Mouse (Mus musculus): ENCODE data around the gene Dgkg.

- TF ChIP-seq CTCF (IDR thresholded peaks at IDR 0.05; ENCODE audit: low read depth), result no peak
- TF ChIP-seq EP300 (IDR thresholded peaks at IDR 0.05; ENCODE audit: low read depth), result no peak
Observed at GRCm38 (mm10) chr16:22539275-22539674, 117.7 kb downstream of the Dgkg start.
